Mouse (Mus musculus) lung, postnatal 0 days (tissue): ENCODE measurements around the gene Tmc6. TPM values are rescaled to one million over a fixed set of nuclear protein-coding genes. Genes with fewer than 3 reads are reported as not detected.

Experiments
- ATAC-seq: fragments of 200-750 bp; cut with Nextera tagmentation; 2 replicates; pipeline ENCODE4 v1.8.0; 2017; ENCODE audit warnings: moderate library complexity
- DNase-seq: peaks from one replicate; pipeline ENCODE4 v3.0.0-alpha.2; 2016; ENCODE audit warnings: low spot score
- H3K27ac ChIP-seq: fragments of 300-500 bp; sonication (generic); 2 replicates; pipeline ENCODE4 v1.5.1; 2014; ENCODE audit warnings: antibody characterized with exemption, mild to moderate bottlenecking, low read length, mixed read lengths
- H3K27me3 ChIP-seq: fragments of 300-500 bp; sonication (generic); replicated peaks from 2 replicates; pipeline ENCODE4 v1.6.1; 2014; ENCODE audit warnings: low read length, mixed read lengths; ENCODE audit not compliant: insufficient read depth
- H3K36me3 ChIP-seq: fragments of 300-500 bp; sonication (generic); 2 replicates; pipeline ENCODE4 v1.6.1; 2014; ENCODE audit warnings: low read length, mixed read lengths; ENCODE audit not compliant: insufficient read depth
- H3K4me1 ChIP-seq: fragments of 300-500 bp; sonication (generic); 2 replicates; pipeline ENCODE4 v1.6.1; 2014; ENCODE audit warnings: antibody characterized with exemption, low read depth, low read length, mixed read lengths; ENCODE audit not compliant: insufficient read depth
- H3K4me2 ChIP-seq: fragments of 300-500 bp; sonication (generic); replicated peaks from 2 replicates; pipeline ENCODE4 v1.6.1; 2014; ENCODE audit warnings: low read depth, mild to moderate bottlenecking, low read length, moderate library complexity, mixed read lengths
- H3K4me3 ChIP-seq: fragments of 300-500 bp; sonication (generic); 2 replicates; pipeline ENCODE4 v1.5.1; 2014; ENCODE audit warnings: low read depth, low read length
- H3K9ac ChIP-seq: fragments of 300-500 bp; sonication (generic); replicated peaks from 2 replicates; pipeline ENCODE4 v1.6.1; 2014; ENCODE audit warnings: low read depth, mild to moderate bottlenecking
- H3K9me3 ChIP-seq: fragments of 300-500 bp; sonication (generic); 2 replicates; pipeline ENCODE4 v1.6.1; 2016; ENCODE audit warnings: low read length, mixed read lengths
- CTCF ChIP-seq: IDR thresholded peaks from 2 replicates; pipeline ENCODE4 v1.5.1; 2016; ENCODE audit warnings: antibody characterized with exemption, mild to moderate bottlenecking
- EP300 ChIP-seq: IDR thresholded peaks from 2 replicates; pipeline ENCODE4 v1.6.1; 2016; ENCODE audit warnings: antibody characterized with exemption, mild to moderate bottlenecking, control low read depth
- WGBS: fragments of 180-500 bp; shearing (Covaris S2); extraction: QIAGEN DNeasy Blood & Tissue Kit; methylation state at CpG from one replicate; pipeline ENCODE4 v1.1.7; 2014; 5-methylcytosine and 5-hydroxymethylcytosine counted together
- polyA plus RNA-seq: library from polyadenylated mRNA; unstranded; fragments of >200 nt; fragmentation: Nextera tagmentation; extraction: Ambion mirVana; gene quantifications from 2 replicates; pipeline ENCODE4 v1.2.1, GENCODE M21; 2015

The Tmc6 gene
- polyA plus RNA-seq, 1 experiment from 2014 or later = 34.8 TPM

DNA sequence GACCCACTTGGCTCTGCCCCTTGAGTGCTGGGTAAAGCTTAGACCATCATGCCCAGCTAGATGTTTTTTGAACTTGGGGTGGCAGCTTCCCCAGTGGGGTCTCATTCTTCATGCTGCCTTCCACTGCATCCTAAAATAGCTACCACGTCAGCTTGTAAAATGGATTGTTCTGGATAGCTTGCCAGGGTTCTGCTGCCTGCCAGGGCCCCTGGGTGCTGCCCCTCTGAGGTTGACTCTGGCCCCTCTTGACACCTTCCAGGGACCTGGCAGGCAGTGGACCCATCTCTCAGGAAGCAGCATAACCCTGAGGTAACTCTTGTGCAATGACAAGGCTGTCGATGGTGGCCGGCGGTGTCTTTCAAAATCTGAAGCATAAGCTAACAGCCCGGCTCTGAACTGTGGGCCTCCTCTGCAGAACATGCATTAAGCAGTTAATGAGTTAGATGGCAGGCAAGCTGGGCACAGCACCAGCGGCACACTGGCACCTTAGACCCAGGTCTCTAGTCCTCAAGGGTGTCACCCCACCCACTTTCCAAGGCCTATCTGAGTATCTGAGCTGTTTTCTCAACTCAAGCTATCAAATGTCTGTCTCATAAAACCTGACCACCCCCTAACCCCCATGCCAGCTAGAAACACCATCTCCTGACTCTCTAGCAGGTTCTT lies 32.8 kb upstream of the Tmc6 start:
- no peak overlapping the region for H3K27ac ChIP-seq
- no peak overlapping the region for H3K4me2 ChIP-seq
- H3K36me3 ChIP-seq = 0 out of 2 replicates have a peak, but pooled peaks cover 4% of the 10 kb centered on the region
- no peak overlapping the region for H3K9ac ChIP-seq
- no peaks in the 10 kb centered on the region for H3K27me3 ChIP-seq
- no peak overlapping the region for H3K4me3 ChIP-seq
- TF ChIP-seq EP300 = no peak
- no peak for TF ChIP-seq CTCF
- peaks cover 13% of the 10 kb centered on the region; the same call in 1 of the 2 replicates for H3K4me1 ChIP-seq
- 77% methylated on average over 6 of the region's 6 CpGs for WGBS
- no peaks in the 10 kb centered on the region for H3K9me3 ChIP-seq
- ATAC-seq (no peak), DNase-seq (no peak)

GRCm38 (mm10) chr11:117813867-117814266 lies 31.9 kb upstream of the Tmc6 start:
- H3K36me3 ChIP-seq = 0 out of 2 replicates have a peak, but pooled peaks cover 4% of the 10 kb centered on the region

GRCm38 (mm10) chr11:117810401-117811046 lies 28.5 kb upstream of the Tmc6 start:
- H3K9me3 ChIP-seq = no peaks in the 10 kb centered on the region
- ATAC-seq (peak; percentile 93), DNase-seq (peak; percentile 96)
- peak overlapping the region; percentile 96 for H3K4me3 ChIP-seq
- TF ChIP-seq CTCF = peak; percentile 79
- no peak for TF ChIP-seq EP300
- H3K36me3 ChIP-seq = 0 out of 2 replicates have a peak, but pooled peaks cover 4% of the 10 kb centered on the region
- H3K27ac ChIP-seq = peak overlapping the region; percentile 81
- peak overlapping the region; percentile 77 for H3K9ac ChIP-seq
- no peaks in the 10 kb centered on the region for H3K27me3 ChIP-seq
- under 1% methylated on average over 21 of the region's 21 CpGs for WGBS
- peak overlapping the region; percentile 98 for H3K4me2 ChIP-seq
- H3K4me1 ChIP-seq = peaks cover 13% of the 10 kb centered on the region; the same call in 1 of the 2 replicates

More at GRCm38 (mm10) chr11:117813867-117814266, 31.9 kb upstream of the Tmc6 start:
- no peak overlapping the region for H3K4me2 ChIP-seq
- H3K4me3 ChIP-seq = no peak overlapping the region
- H3K27me3 ChIP-seq = no peaks in the 10 kb centered on the region
- H3K4me1 ChIP-seq = peaks cover 13% of the 10 kb centered on the region; the same call in 1 of the 2 replicates
- H3K9ac ChIP-seq = no peak overlapping the region
- no peaks in the 10 kb centered on the region for H3K9me3 ChIP-seq
- 40% methylated on average over 5 of the region's 5 CpGs for WGBS
- TF ChIP-seq EP300 (no peak; the same call in 1 of the 2 replicates), CTCF (no peak)
- no peak overlapping the region; the same call in 1 of the 2 replicates for H3K27ac ChIP-seq
- ATAC-seq (no peak), DNase-seq (no peak)

DNA sequence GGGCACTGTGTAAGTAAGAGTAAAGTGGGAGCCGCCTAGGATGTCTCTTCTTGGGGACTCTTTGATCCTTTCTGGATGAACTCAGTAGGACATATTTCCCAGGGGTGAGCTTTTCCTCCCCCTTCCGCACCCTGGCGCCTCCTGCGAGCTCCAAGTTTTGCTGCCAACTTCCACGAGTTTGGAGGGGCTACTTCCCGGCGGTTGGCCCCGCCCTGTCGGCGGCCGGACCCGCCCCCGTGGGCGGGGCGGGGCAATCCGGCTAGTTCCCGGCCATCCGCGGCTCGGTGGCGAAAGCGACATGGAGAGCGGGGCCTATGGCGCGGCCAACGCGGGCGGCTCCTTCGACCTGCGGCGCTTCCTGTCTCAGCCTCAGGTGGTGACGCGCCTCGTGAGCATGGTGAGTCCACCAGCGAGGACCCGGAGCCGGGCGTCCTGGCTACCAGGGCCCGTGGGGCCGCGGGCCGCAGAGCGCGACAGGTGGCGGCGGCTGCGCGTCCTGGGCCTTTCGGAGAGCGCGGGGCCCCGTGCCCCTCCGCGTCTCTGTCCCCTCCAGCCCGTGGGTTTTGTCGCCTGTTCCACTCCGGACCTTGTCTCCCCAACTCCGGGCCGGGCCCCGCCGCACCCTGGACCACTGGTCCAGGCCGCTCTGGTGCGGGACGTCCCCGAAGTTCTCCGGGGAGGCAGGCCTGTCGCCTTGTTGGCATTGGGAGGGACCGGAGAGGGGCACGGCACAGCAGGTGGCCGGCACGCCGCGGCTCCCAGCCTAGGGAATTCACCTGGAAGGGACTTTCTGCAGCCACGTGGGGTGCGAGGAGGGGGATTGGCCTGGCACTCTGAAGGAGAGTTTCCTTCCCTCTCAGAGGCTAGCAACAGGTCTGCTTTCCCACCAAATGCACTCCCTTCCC lies 27.7 kb upstream of the Tmc6 start, which contains the start of the genes Gm20708 and Syngr2:
Gene Gm20708, plus strand, starts transcription at position 262 of the 905 bp plus-strand sequence.
Gene Syngr2, plus strand, starts transcription at position 262 of the 905 bp plus-strand sequence.
- WGBS = under 1% methylated on average over 63 of the region's 75 CpGs
- Histone ChIP-seq H3K4me2 (peak within 1 kb of the TSS; percentile 98), H3K9ac (peak within 1 kb of the TSS; percentile 77), H3K27me3 (no peaks in the 10 kb centered on the region), H3K4me1 (peaks cover 13% of the 10 kb centered on the region; the same call in 1 of the 2 replicates), H3K9me3 (no peaks in the 10 kb centered on the region), H3K4me3 (peak within 1 kb of the TSS; percentile 96), H3K36me3 (0 out of 2 replicates have a peak, but pooled peaks cover 4% of the 10 kb centered on the region), H3K27ac (peak within 1 kb of the TSS; percentile 81)
- TF ChIP-seq EP300 = no peak
- no peak for TF ChIP-seq CTCF
- peak; percentile 76 for ATAC-seq
- DNase-seq = peak; percentile 88

GRCm38 (mm10) chr11:117806781-117807180 lies 24.8 kb upstream of the Tmc6 start:
- H3K4me3 ChIP-seq = no peak overlapping the region
- H3K27ac ChIP-seq = no peak overlapping the region
- no peak overlapping the region for H3K4me2 ChIP-seq
- ATAC-seq (no peak), DNase-seq (no peak)
- H3K4me1 ChIP-seq = peaks cover 8% of the 10 kb centered on the region; the same call in 1 of the 2 replicates
- no peaks in the 10 kb centered on the region for H3K27me3 ChIP-seq
- no peaks in the 10 kb centered on the region for H3K36me3 ChIP-seq
- TF ChIP-seq CTCF (no peak), EP300 (no peak)
- 90% methylated on average over 6 of the region's 6 CpGs for WGBS
- H3K9ac ChIP-seq = no peak overlapping the region
- no peaks in the 10 kb centered on the region for H3K9me3 ChIP-seq
